ENCODE assay signal across 8 mouse cellular contexts in genomic region chr1:192736002-192736426, GRCm38 (mm10). TPM values are rescaled to one million over a fixed set of nuclear protein-coding genes. Genes with fewer than 3 reads are reported as not detected.
DNase-seq lines count a peak whose midpoint lies in the region; ATAC-seq and TF ChIP-seq lines count a peak whose summit lies in the region.

No protein-coding gene starts in this region.

- ATAC-seq in hindbrain, embryonic 13.5 days (ENCODE audit: low FRiP score): no peak
- ATAC-seq in hindbrain, postnatal 0 days: no peak
- peak; percentile 65 for ATAC-seq in embryonic facial prominence, embryonic 14.5 days (ENCODE audit: low read depth)
- peak; percentile 75 to 77 for ATAC-seq in hematopoietic stem cell, adult 5-6 weeks (replicated peaks in 1 of 2; ENCODE audit: insufficient read depth in 1 of 2, low FRiP score in 2 of 2, low TSS enrichment in 1 of 2, low read depth in 1 of 2, poor library complexity in 2 of 2, severe bottlenecking in 2 of 2)

- no peak for TF ChIP-seq CTCF in hindbrain, postnatal 0 days (IDR thresholded peaks at IDR 0.05; ENCODE audit: low read depth)
- TF ChIP-seq CTCF in thymus, adult 2 months (IDR thresholded peaks at IDR 0.05; ENCODE audit: borderline replicate concordance, control insufficient read depth, extremely low read depth, insufficient read depth, low read length, poor library complexity): no peak

- H3K27me3 ChIP-seq in hindbrain, embryonic 13.5 days: no peaks in the 10 kb centered on the region
- H3K27me3 ChIP-seq in hindbrain, postnatal 0 days (ENCODE audit: insufficient read depth, low read length): no peaks in the 10 kb centered on the region
- no peaks in the 10 kb centered on the region for H3K27me3 ChIP-seq in embryonic facial prominence, embryonic 14.5 days (replicated peaks; ENCODE audit: control insufficient read depth, insufficient read depth, low read length)
- no peaks in the 10 kb centered on the region for H3K27me3 ChIP-seq in thymus, adult 2 months (ENCODE audit: control insufficient read depth, insufficient read depth, low read length)

- H3K4me1 ChIP-seq in hindbrain, embryonic 13.5 days (replicated peaks): peaks cover 13% of the 10 kb centered on the region; the same call in 1 of the 2 replicates
- no peaks in the 10 kb centered on the region for H3K4me1 ChIP-seq in hindbrain, postnatal 0 days (ENCODE audit: insufficient read depth, low read length)
- H3K4me1 ChIP-seq in embryonic facial prominence, embryonic 14.5 days (ENCODE audit: control insufficient read depth, insufficient read depth, low read length): peaks cover 7% of the 10 kb centered on the region
- peaks cover 19% of the 10 kb centered on the region for H3K4me1 ChIP-seq in thymus, adult 2 months (replicated peaks; ENCODE audit: control insufficient read depth, insufficient read depth, low read length)

- no peaks in the 10 kb centered on the region for H3K9me3 ChIP-seq in hindbrain, embryonic 13.5 days
- H3K9me3 ChIP-seq in hindbrain, postnatal 0 days (ENCODE audit: low read length): no peaks in the 10 kb centered on the region
- no peaks in the 10 kb centered on the region for H3K9me3 ChIP-seq in embryonic facial prominence, embryonic 14.5 days (ENCODE audit: control insufficient read depth, low read length)

- no peak overlapping the region for H3K4me3 ChIP-seq in hindbrain, embryonic 13.5 days
- H3K4me3 ChIP-seq in hindbrain, postnatal 0 days (ENCODE audit: low read length): no peak overlapping the region
- no peak overlapping the region for H3K4me3 ChIP-seq in embryonic facial prominence, embryonic 14.5 days (ENCODE audit: low read depth, low read length)
- H3K4me3 ChIP-seq in thymus, adult 2 months (ENCODE audit: control insufficient read depth, insufficient read depth, low read length): no peak overlapping the region

- no peak overlapping the region for H3K4me2 ChIP-seq in hindbrain, embryonic 13.5 days
- H3K4me2 ChIP-seq in hindbrain, postnatal 0 days (ENCODE audit: low read depth, low read length): no peak overlapping the region
- no peak overlapping the region for H3K4me2 ChIP-seq in embryonic facial prominence, embryonic 14.5 days (ENCODE audit: low read depth, low read length)

- no peaks in the 10 kb centered on the region for H3K36me3 ChIP-seq in hindbrain, embryonic 13.5 days
- H3K36me3 ChIP-seq in hindbrain, postnatal 0 days (ENCODE audit: insufficient read depth, low read length): no peaks in the 10 kb centered on the region
- H3K36me3 ChIP-seq in embryonic facial prominence, embryonic 14.5 days (ENCODE audit: control insufficient read depth, insufficient read depth, low read length): no peaks in the 10 kb centered on the region
- H3K36me3 ChIP-seq in thymus, adult 2 months (ENCODE audit: control insufficient read depth, insufficient read depth, low read length): no peaks in the 10 kb centered on the region

- 71% methylated on average over 9 of the region's 9 CpGs for WGBS in hindbrain, embryonic 13.5 days
- 63% methylated on average over 9 of the region's 9 CpGs for WGBS in hindbrain, postnatal 0 days
- WGBS in embryonic facial prominence, embryonic 14.5 days: 55% methylated on average over 9 of the region's 9 CpGs
- 21% methylated on average over 9 of the region's 9 CpGs for WGBS in thymus, adult 2 months

- H3K27ac ChIP-seq in hindbrain, embryonic 13.5 days: peak overlapping the region; percentile 15; the same call in 1 of the 2 replicates
- H3K27ac ChIP-seq in hindbrain, postnatal 0 days: no peak overlapping the region
- H3K27ac ChIP-seq in embryonic facial prominence, embryonic 14.5 days (replicated peaks; ENCODE audit: low read depth, low read length): peak overlapping the region; percentile 69
- H3K27ac ChIP-seq in thymus, adult 2 months (ENCODE audit: control insufficient read depth, insufficient read depth, low read length): no peak overlapping the region

- no peak for TF ChIP-seq POLR2A in thymus, adult 2 months (IDR thresholded peaks at IDR 0.05; ENCODE audit: control insufficient read depth, extremely low read depth, insufficient read depth, low read length, poor library complexity)

- 0 out of 2 replicates have a peak overlapping the region, but pooled peaks have one; percentile 11 for H3K9ac ChIP-seq in hindbrain, embryonic 13.5 days
- H3K9ac ChIP-seq in hindbrain, postnatal 0 days (replicated peaks; ENCODE audit: low read length): no peak overlapping the region
- H3K9ac ChIP-seq in embryonic facial prominence, embryonic 14.5 days (ENCODE audit: low read depth, low read length): no peak overlapping the region

- DNase-seq in hindbrain, postnatal 0 days (ENCODE audit: low spot score): no peak
- DNase-seq in embryonic facial prominence, embryonic 14.5 days (ENCODE audit: low spot score): peak; percentile 68
- DNase-seq in lung, postnatal 10 days: peak; percentile 26
- DNase-seq in spleen, adult 12 weeks (ENCODE audit: low spot score): no peak
- DNase-seq in thymus, adult 2 months: no peak
- DNase-seq in MN1 (ENCODE audit: low spot score): no peak

RNA-seq across cellular contexts. Expression of gene Hhat, which starts 35.0 kb away (rescaled TPM):
- 3.6 and 4.6 TPM in 2 replicates for polyA plus RNA-seq in hindbrain, embryonic 13.5 days (2015; fragmentation: Nextera tagmentation; extraction: Ambion mirVana)
- total RNA-seq in hindbrain, postnatal 0 days (2014; rRNA removed): 5.4 and 6.9 TPM in 2 replicates
- polyA plus RNA-seq in hindbrain, postnatal 0 days (2015; fragmentation: Nextera tagmentation; extraction: Ambion mirVana): 3.5 and 3.7 TPM in 2 replicates
- 9.3 and 10.4 TPM in 2 replicates for polyA plus RNA-seq in embryonic facial prominence, embryonic 14.5 days (2014; fragmentation: Nextera tagmentation; extraction: Ambion mirVana)
- total RNA-seq in hematopoietic stem cell, adult 5-6 weeks (2017): 3.4 and 4.4 TPM in 2 replicates
- 5.8 and 6.6 TPM in 2 replicates for polyA plus RNA-seq in thymus, adult 2 months (2012; rRNA removed)

Comparison
In these comparisons a context has a peak if more than half of its experiments do, and no peak if none do; other contexts are left out.
1. H3K27ac ChIP-seq: peak in hindbrain, embryonic 13.5 days (single experiment) and embryonic facial prominence, embryonic 14.5 days (single experiment); none in hindbrain, postnatal 0 days (single experiment) and thymus, adult 2 months (single experiment).
2. ATAC-seq: peak in embryonic facial prominence, embryonic 14.5 days (single experiment) and hematopoietic stem cell, adult 5-6 weeks (2 of 2); none in hindbrain, embryonic 13.5 days (single experiment) and hindbrain, postnatal 0 days (single experiment).
3. DNase-seq: peak in embryonic facial prominence, embryonic 14.5 days (single experiment) and lung, postnatal 10 days (single experiment); none in hindbrain, postnatal 0 days (single experiment), spleen, adult 12 weeks (single experiment), thymus, adult 2 months (single experiment) and MN1 (single experiment).